Mouse (Mus musculus): ENCODE data around the gene Pax7. TPM values are rescaled to one million over a fixed set of nuclear protein-coding genes. Genes with fewer than 3 reads are reported as not detected.
A peak's percentile ranks its signal among the peaks of the same experiment; 100 is the strongest.

Pax7 gene
- total RNA-seq, 2 experiments from 2014 or later: not detected

GRCm38 (mm10) chr4:139832281-139833035, 870 bp downstream of the Pax7 start:
- intact Hi-C loops (cut with DNase I): no loop called here
- no peak for DNase-seq

- intact Hi-C loops (cut with DNase I): no loop called here
- DNase-seq: no peak
Measured at GRCm38 (mm10) chr4:139831501-139832230, 1.7 kb downstream of the Pax7 start.

- DNase-seq: no peak
- intact Hi-C loops (cut with DNase I): no loop called here
Measured at GRCm38 (mm10) chr4:139830581-139831387, 2.5 kb downstream of the Pax7 start.

- intact Hi-C loops (cut with DNase I): no loop called here
- no peak for DNase-seq
Measured at GRCm38 (mm10) chr4:139830053-139830452, 3.3 kb downstream of the Pax7 start.

GRCm38 (mm10) chr4:139828871-139829590, 4.3 kb downstream of the Pax7 start:
- DNase-seq: no peak
- intact Hi-C loops (cut with DNase I): no loop called here

- intact Hi-C loops (cut with DNase I): no loop called here
- no peak for DNase-seq
Measured at GRCm38 (mm10) chr4:139828283-139828678, 5.0 kb downstream of the Pax7 start.

GRCm38 (mm10) chr4:139827501-139828282, 5.6 kb downstream of the Pax7 start:
- no peak for DNase-seq
- intact Hi-C loops (cut with DNase I): no loop called here

- intact Hi-C loops (cut with DNase I): no loop called here
- no peak for DNase-seq
Measured at GRCm38 (mm10) chr4:139826231-139826630, 7.1 kb downstream of the Pax7 start.

- intact Hi-C loops (cut with DNase I): no loop called here
- no peak for DNase-seq
Measured at GRCm38 (mm10) chr4:139825326-139826112, 7.8 kb downstream of the Pax7 start.

GRCm38 (mm10) chr4:139824572-139825325, 8.6 kb downstream of the Pax7 start:
- intact Hi-C loops (cut with DNase I): no loop called here
- no peak for DNase-seq

- intact Hi-C loops (cut with DNase I): no loop called here
- no peak for DNase-seq
Measured at GRCm38 (mm10) chr4:139823870-139824472, 9.4 kb downstream of the Pax7 start.

GRCm38 (mm10) chr4:139823138-139823869, 10.0 kb downstream of the Pax7 start:
- intact Hi-C loops (cut with DNase I): no loop called here
- DNase-seq: no peak

- no peak for DNase-seq
- intact Hi-C loops (cut with DNase I): no loop called here
Measured at GRCm38 (mm10) chr4:139822214-139823137, 10.9 kb downstream of the Pax7 start.

- intact Hi-C loops (cut with DNase I): no loop called here
- DNase-seq: peak; percentile 20 to 23
Measured at GRCm38 (mm10) chr4:139821491-139822160, 11.7 kb downstream of the Pax7 start.

- intact Hi-C loops (cut with DNase I): no loop called here
- DNase-seq: no peak
Measured at GRCm38 (mm10) chr4:139821071-139821470, 12.3 kb downstream of the Pax7 start.
